Mouse (Mus musculus): ENCODE measurements at regions not wholly inside any gene's neighbourhood (a gene's known extent, or its start where the extent isn't known, plus 50 kb on each side); places are given as distances from the start of the nearest gene placed in this dataset.
"Not testable (repeated sequence)": the region's sequence is repeated elsewhere in the genome, so short reads cannot be mapped to it uniquely, and the experiment has no call there.

DNA sequence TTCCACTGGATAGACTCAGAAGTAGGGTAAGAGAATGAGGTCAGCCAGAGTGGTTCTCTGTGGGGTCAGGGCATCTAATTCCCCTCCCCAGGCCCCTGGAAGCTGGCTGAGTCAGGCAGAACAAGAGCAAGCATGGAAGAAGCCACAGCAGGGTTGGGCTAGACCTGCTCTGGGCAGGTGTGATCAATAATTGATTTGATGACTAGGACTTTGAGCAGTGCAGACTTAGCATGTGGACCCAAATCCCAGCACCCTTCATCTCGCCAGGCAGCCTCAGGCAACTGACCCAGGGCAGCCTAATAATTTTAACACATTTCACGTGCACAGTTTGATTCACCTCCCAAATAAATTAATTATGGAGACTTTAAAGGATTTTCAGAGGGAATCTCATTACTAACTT is 67.2 kb downstream of the Qdpr start:
- DNase-seq (ENCODE audit: low read depth, low spot score): no peak

DNA sequence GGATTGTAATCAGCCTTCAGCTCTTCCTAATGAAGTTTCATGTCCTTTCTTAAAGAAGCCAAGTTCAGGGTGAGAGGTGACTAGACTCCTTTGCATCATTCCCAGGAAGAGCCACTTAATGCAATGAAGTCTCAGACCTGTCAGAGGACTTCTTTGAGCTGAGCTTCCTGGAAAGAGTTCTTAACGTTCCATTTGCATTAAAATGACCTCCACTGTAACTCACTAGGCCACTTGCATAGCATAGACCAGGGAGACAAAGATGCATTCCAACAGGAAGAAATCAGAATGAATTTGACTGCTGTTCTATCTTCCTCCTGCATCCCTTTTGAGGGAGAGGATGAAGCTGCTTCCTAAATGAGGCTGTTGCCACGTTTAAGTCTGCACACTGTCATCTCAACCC is 71.5 kb downstream of the Qdpr start:
- DNase-seq (ENCODE audit: low read depth, low spot score): no peak

DNA sequence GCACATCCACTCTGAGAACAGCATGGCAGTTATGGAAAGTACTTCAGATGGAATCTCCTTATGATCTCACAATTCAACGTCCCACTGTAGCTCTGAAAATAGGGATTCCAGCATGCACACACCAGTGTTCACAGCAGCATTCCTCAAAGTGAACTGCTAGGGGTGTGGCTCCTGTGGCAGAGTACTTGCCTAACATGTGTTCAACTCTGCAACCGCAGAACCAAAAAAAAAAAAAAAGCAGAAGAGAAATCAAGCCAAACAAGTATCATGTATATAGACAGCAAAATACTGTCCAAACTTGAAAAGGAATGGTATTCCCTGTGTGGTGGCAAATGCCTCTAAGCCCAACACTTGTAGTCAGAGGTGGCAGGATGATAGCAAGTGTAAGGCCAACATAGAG is 77.0 kb downstream of the Qdpr start:
- DNase-seq (ENCODE audit: low read depth, low spot score): no peak

DNA sequence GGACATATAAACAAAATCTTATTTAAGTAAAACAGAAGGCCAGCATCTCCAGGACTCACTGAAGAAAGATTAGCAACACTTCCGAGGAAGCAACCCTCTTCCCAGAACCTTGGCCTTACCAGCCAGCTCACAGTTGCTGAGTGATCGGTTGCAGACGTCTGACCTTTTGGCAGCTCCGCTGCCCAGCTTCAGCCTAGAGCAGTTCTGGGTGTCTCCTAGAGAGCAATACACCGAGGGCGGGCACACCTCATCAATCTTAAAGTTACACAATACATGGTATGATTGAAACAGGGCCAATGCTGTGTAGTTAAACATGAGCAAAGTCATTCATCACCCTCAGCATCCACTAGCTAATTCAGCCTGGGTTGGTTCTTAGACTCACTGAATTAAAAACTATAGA is 81.6 kb downstream of the Qdpr start:
- no peak for DNase-seq (ENCODE audit: low read depth, low spot score)

DNA sequence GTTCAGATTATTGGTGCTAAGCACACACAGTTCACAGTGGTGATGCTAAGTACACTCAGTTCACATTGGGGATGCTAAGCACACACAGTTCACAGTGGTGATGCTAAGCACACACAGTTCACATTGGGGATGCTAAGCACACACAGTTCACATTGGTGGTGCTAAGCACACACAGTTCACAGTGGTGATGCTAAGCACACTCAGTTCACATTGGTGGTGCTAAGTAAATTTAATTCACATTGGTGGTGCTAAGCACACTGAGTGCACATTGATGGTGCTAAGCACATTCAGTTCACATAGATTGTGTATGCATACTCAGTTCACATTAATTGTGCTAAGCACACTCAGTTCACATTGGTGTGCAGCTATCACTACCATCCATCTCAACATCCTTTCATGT is 89.8 kb downstream of the Qdpr start:
- DNase-seq (ENCODE audit: low read depth, low spot score): no peak

DNA sequence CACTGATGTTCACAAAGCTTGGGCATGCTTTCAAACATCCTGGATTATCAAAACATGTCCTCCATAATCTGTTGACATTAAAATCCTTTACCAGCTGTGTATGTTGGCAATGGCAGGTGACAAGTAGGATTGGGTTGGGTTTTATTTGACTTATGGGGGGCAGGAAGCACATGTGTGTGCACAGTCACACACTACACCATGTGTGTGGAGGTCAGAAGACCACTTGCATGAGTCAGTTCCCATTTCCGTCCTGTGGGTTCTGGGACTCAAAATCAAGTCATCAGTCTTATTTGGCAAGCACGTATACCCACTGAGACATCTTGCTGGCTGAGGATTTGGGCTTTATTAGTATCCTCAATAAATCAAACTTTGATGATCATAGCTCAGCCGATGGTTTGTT is 109.6 kb downstream of the Qdpr start:
- no peak for DNase-seq (ENCODE audit: low read depth, low spot score)

DNA sequence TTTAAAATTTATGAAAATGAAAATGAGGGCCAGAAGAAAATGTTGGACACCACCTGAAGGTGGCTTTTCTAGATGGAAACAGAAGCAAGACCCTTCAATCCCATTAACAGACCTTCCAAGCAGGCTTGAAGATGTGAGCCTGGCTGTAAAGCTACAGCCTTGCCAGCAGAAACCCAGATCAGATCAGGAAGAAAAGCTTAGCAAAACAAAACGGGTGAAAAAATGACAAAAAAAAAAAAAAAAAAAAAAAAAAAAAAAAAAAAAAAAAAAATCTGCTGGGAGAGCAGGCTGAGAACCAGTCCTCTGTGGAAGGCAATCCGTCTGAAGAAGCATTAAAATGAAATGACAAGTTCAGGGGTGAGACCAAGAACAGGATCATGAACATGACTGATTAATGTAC is 113.2 kb downstream of the Qdpr start:
- DNase-seq (ENCODE audit: low read depth, low spot score): no peak

DNA sequence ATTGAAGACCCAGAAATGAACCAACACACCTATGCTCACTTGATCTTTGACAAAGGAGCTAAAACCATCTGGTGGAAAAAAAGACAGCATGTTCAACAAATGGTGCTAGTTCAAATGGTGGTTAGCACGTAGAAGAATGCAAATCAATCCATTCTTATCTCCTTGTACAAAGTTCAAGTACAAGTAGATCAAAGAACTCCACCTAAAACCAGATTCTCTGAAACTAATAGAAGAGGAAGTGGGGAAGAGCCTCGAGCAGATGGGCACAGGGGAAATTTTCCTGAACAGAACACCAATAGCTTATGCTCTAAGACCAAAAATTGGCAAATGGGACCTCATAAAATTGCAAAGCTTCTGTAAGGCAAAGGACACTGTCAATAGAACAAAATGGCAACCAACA is 125.6 kb downstream of the Qdpr start:
- not testable (repeated sequence) for DNase-seq (ENCODE audit: low read depth, low spot score)

DNA sequence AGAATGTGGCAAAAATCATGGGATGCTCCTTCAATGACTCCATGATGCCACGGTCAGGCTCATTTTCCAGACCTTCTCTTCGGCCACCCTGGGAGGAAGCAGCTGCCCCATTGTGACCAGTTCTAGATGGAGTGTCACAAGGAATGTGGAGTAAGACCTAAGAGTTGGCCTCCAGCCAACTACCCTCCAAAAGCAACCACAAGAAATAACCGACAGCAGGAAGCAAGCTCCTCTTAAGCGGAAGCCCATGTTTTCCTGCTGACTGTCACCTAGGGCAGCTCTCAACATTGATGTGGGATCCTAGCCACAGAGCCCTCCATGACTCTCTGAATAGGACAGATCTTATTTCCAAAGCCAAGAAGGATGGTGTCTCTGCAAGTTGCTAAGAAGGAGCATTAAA is 126.5 kb downstream of the Qdpr start:
- no peak for DNase-seq (ENCODE audit: low read depth, low spot score)

DNA sequence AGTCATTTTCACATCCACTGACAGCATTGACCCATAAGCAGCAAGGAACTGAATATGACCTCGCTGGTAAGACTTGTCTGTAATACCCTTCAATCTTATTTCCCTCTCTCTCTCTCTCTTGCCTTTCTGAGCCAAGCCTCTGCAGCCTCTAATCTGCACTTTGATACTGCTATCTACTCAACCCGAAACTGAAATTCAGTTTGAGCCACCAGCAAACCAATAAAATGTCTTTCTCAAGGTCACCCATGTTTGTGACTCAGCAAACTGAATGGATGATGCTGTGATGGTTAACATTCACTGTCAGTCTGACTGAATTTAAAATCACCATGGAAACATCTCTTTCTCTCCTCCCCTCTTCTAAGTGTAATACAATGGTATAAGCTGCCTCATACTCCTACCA is 132.0 kb downstream of the Qdpr start:
- DNase-seq (ENCODE audit: low read depth, low spot score): no peak

DNA sequence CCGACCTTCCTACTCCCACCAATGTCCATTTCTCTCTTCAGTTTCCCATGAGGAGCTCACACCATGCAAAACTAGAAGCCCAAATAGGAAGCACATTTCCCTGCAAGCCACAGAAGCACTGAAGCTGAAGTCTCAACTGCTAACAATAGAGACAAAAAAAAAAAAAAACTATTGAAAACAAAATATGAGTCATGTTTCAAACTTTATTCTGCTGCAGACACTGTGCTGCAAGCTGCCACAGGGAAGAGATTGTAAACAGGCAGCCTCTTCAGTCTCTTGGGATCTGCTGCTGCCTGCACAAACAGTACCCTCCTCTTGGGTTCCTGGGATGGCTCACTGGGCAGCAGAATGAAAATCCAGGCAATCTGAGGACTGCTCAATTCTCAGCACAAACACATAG is 148.9 kb downstream of the Qdpr start:
- no peak for DNase-seq (ENCODE audit: low read depth, low spot score)

DNA sequence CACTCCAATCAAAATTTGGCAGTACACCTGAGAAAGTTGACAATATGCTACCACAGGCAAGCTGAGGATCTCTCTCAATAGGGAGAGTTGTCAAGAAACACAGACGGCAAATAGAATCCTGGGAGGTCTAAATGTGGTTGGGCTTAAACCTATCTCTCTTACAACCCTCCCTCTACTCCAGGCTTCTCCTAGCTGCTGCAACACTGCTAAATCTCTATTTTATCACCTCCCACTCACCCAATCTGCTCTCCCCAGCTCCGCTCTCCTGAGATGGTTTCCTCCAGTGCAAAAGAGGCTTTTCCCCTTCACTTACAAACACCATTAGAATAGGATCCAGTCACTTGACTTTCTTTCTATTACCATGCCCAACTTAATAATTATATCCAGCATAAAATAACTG is 151.2 kb downstream of the Qdpr start:
- no peak for DNase-seq (ENCODE audit: low read depth, low spot score)

DNA sequence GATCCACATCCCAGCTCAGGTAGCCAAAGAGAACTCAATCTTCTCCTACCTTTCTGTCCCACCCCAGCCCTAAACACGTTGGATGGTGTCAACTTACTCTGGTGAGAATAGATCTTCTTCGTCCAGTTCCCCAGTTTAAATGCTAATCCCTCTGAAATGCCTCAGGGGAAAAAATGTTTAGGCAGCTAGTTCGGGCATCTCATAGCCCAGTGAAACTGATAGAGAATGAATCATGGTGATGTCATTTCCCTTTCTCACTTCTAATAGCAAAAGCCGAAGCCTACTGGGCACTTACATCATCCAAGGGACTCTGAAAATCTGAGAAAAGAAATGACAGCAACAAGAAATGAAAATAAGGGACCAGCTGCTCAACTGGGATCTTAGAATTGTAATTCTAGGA is 154.9 kb downstream of the Qdpr start:
- no peak for DNase-seq (ENCODE audit: low read depth, low spot score)

DNA sequence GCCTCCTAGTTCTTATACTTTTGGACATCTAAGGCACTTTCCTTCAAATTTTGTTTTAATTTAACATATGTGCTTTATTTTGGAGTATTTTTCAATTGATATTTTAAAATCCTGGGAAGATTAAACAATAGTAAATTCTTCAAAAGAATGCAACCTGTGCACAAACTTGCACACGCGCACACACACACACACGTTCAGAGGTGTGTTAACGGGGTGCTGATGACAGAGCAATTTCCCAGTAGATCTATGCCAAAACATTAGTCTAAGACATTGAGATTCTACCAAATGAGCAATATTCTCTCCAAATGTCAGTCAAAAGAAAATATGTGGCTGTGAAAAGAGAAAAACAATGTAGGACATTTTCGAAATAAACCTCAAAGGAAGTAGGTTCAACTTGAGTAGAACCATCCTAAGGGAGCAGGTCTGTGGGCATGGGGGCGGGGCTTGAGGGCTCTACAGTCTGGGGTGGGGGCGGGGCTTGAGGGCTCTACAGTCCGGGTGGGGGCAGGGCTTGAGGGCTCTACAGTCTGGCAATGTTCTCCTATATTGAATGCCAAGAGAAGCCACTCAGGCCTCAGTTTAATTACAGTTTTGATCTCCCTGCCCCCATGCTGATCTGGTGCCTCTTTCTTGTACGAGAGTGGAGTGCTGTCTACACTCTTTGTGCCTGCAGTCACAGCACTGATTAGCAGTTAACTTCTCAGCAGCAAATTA is 157.0 kb downstream of the Qdpr start:
- no peak for DNase-seq (ENCODE audit: low read depth, low spot score)

DNA sequence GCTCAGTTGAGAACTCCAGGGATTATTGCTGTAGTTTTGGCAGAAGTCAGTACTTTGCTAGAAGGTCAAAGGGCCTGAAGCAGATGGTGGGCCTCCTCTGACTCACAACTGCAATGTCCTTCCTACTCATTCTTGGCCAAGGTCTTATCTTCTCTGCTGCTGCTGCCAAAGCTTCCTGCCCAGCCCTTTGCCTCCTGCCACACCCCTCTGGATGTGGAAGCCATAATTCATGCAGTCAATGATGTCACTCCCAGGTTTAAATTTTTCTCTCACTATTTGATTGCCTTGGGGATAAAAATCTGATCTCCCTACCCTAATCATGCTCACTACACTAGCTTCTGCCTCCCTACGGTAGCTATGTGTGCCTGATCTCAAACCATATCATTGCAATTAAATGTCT is 157.7 kb downstream of the Qdpr start:
- no peak for DNase-seq (ENCODE audit: low read depth, low spot score)

DNA sequence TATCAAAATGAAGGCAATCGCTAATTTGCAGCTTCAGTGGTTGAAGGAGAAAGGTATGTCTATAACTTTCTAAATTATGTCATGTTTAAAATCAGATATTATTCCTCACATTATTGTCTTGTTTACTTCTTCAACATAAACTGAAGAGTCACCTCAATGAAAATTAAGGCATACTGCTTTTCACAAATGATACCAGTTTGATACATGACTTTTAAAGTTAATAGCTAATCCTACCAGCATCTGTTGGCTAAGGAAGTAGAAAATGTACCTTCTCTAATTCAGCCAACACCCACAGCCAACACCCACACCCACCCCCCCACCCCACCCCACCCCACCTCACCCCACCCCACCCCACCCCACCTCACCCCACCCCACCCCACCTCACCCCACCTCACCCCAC is 158.3 kb downstream of the Qdpr start:
- no peak for DNase-seq (ENCODE audit: low read depth, low spot score)

DNA sequence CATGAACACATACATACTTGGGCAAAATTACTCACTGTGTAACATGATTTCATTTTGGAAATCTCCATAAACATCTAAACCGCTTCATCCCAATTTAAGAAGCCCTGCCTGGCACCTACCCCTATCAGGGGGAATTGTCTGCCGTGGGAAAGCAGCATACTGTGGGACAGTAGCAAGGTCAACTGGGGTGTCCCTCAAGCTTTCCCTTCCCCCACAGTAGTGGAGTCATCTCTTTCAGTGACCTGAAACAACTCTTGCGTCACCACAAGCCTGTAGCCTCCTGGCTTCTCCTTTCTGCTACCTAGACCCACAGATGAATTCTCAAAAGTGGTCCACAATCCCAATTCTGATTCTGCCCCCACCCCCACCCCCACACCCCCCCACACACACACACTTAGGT is 158.8 kb downstream of the Qdpr start:
- DNase-seq (ENCODE audit: low read depth, low spot score): no peak

DNA sequence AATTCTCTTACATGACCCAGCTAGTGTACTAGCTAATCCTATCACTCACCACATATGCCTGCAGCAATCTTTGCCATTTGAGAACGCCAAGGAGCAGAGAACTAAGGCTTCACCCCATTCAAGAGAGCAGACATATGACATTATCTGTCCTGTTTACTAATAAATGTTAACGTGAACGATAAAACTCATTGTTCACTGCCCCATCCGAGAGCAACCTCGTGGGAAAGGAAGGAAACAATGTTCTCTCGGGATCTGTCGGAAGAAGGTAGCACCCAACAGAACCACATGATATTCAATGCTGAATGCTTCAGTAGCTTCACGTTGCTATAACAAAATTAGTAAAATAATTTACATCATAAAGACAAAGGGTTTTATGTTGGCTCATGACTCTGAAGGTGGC is 163.6 kb downstream of the Qdpr start:
- no peak for DNase-seq (ENCODE audit: low read depth, low spot score)

DNA sequence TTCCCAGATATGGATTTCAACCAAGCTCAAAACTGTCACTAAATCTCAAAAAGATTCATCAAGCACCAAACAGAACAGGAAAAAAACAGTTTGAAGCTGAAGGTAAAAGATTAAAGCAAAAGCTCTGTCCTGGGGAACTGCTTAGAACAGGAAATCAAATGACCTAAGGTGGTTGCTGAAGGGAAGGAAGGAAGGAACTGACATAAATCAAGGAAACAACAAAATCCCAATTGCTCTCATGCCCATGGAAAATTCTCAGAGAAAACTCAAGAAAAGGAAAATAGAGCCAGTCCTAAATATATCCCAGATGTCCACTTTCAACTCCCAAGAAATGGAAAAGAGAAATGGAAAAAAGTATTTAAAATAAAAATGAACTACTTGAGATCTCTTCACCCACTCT is 165.4 kb downstream of the Qdpr start:
- DNase-seq (ENCODE audit: low read depth, low spot score): no peak

DNA sequence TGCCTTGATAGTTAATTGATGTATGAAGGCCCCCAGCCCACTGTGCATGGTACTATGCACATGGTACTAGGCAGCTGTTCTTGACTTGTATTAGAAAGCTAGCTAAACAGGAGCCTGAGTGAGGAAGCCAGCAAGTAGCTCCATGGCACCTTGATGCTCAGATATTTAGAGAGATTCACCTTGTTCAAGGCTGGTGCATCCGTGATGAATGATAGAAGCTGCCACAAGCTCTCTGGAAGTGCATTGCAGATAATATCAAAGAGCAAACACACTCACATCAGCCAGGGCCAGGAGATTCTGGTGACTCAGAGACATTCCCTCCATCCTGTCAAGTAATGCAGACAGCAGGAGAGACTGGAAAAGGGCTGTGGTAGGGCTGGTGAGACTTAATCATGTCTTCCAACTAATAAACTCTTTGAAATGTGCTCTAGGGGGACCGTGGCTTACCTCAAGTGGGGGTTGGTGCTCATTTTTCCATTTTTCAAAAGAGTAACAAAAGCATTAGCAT is 166.1 kb downstream of the Qdpr start:
- DNase-seq (ENCODE audit: low read depth, low spot score): no peak

DNA sequence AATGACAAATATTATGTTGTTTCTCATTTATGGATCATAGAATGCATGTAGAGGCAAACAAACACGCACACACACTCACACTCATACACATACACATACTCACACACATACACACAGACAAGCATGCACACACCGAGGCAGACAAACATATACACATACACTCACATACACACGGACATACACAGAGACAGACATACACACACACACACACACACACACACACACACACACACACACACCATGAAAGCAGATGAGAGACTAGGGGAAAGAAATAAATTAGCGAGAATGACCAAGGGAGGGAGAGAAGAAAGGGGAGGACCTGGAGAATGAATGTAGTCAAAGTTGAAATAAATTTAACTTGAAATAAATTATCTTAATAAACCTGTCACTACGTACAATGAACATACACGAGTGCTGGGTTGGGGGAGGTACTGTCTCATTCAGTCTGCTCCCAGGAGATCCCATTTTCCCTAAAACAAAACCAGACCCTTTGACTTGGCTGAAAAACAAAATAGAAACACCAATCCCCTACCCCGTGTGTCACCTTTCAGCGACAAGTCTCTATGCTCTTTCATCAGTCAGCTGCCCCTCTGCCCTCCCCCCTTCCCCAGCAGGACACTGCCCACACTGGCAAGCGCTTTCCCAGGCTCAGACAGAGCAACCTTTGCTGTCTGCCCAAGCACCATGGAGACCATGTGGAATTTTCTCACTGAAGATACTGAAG is 167.7 kb downstream of the Qdpr start:
- no peak for DNase-seq (ENCODE audit: low read depth, low spot score)

DNA sequence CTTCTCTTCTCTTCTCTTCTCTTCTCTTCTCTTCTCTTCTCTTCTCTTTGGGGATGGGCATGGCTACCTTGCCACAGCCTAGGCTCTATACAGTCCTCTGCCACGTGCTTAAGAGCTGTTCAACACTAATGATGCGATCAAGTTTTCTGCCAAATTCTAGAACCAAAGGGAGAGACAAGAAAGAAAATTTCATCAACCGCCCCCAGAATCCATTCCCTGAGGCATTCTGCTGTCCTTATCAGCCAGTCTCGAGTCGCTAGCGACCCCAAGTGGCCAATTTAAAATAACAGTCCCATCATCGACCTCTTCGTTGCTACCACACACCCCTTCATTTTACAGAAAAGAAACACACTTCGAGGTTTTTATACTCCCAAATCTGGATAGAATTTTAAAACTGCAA is 171.5 kb downstream of the Qdpr start:
- peak; percentile 9 for DNase-seq (ENCODE audit: low read depth, low spot score)

DNA sequence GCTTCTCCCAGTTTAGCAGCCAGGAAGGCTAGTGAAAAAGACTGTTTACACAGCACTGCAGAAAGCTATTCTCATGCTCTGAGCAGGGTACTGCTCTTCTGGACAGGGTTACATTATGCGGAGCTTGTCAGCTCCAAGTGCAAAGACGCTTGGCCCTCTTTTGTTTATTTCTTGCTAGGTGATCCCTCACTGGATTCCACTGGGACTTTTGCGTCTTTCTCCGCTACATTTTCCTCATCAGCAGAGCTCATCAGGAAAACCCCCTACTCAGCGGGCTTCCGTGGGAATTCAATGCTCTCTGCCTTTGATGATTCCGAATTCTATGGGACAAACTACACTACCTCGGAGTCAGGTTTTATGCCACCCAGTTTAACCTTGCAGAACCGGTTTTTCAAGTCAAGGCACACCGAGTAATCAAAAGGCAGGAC is 172.0 kb downstream of the Qdpr start:
- no peak for DNase-seq (ENCODE audit: low read depth, low spot score)
